Mouse (Mus musculus): ENCODE data around the gene Hist2h2ac. TPM values are rescaled to one million over a fixed set of nuclear protein-coding genes. Genes with fewer than 3 reads are reported as not detected.
"Not testable (repeated sequence)": the region's sequence is repeated elsewhere in the genome, so short reads cannot be mapped to it uniquely, and the experiment has no call there.

The Hist2h2ac gene
- total and polyA plus RNA-seq, 2 experiments from 2014 or later: 2.5 to 913 TPM

DNA sequence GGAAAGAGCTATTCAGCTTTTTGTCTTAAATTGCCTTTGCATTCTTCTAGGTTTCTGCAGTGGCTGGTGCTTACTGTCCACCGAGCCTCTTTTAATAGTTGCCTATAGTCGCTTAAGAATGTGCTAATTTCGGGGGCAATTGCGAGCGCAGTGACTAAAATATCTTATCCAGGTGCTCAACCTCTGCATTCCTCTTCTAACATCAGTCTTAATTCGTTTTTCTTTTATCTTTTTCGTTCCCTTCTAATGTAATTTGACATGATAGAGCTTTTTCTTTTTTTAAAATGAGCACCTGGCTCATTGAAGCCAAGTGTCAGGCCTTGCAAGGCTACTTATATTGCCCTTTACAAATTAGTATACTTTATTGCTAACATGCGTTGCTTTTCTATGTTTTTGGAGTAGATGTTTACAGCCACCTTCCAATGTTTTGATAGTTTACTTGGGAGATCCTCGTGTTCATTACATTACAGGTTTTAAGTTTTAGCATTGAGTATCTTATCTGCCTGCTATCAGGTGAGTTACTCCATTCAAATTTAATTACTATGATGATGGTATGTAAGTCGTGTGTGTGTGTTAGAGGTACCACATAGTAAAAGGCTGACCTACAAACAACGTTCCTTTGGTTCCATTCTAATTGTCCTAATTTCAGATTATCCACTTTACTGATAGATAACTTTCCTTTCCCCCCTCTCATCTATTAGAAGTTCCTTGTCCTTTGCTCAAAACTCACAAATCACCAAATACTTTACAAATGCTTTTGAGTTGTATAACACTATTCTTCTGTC is 26.9 kb upstream of the Hist2h2ac start:
- no peaks in the 10 kb centered on the region for H3K27me3 ChIP-seq (ENCODE audit: control insufficient read depth, insufficient read depth, low read length)
- H3K36me3 ChIP-seq (replicated peaks; ENCODE audit: control insufficient read depth, insufficient read depth, low read length): no peaks in the 10 kb centered on the region
- H3K4me1 ChIP-seq (ENCODE audit: control insufficient read depth, insufficient read depth): peaks cover 38% of the 10 kb centered on the region

DNA sequence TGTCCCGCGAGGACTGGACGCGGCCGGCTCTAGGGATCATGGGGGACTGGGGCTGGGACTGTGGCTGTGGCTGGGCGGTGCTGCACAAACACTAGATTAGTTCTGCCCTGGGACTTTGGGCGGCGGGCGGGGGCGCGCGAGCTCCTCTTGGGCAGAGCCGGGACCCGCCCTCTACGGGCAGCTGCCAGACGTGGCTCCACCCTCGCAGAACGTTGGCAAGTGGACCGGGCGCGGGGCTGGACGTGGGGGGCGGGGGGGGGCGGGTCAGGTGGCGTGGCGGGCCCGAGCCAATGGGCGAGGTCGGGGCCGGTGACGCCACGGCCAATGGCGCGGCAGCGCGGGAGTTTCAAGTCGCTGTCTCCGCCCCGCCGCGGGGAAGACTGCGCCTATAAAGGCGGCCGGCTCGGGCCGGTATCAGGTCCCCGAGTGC is 25.8 kb upstream of the Hist2h2ac start, which contains the start of gene Hist2h3c1:
Gene Hist2h3c1, plus strand, starts transcription at position 259 of the 430 bp plus-strand sequence.
- Histone ChIP-seq H3K4me2 (ENCODE audit: low read depth, low read length) (peak within 1 kb of the TSS; percentile 59), H3K9ac (replicated peaks; ENCODE audit: low read depth, low read length) (peak within 1 kb of the TSS; percentile 64), H3K27ac (ENCODE audit: low read depth) (peak within 1 kb of the TSS; percentile 84), H3K4me3 (ENCODE audit: low read depth, low read length) (peak within 1 kb of the TSS; percentile 44), H3K4me1 (ENCODE audit: control insufficient read depth, insufficient read depth) (peaks cover 38% of the 10 kb centered on the region)
- not testable (repeated sequence) for H3K9me3 ChIP-seq (replicated peaks; ENCODE audit: control insufficient read depth, low read length); DNase-seq (ENCODE audit: low spot score); H3K27me3 ChIP-seq (ENCODE audit: control insufficient read depth, insufficient read depth, low read length); H3K36me3 ChIP-seq (replicated peaks; ENCODE audit: control insufficient read depth, insufficient read depth, low read length)
- ATAC-seq (ENCODE audit: insufficient read depth, low read depth): peak; percentile 91
- 0% methylated on average over 12 of the region's 47 CpGs for WGBS

More for the DNA sequence above, 26.9 kb upstream of the Hist2h2ac start:
- Histone ChIP-seq H3K9me3 (replicated peaks; ENCODE audit: control insufficient read depth, low read length) (no peaks in the 10 kb centered on the region), H3K4me2 (ENCODE audit: low read depth, low read length) (peak overlapping the region; percentile 59), H3K4me3 (ENCODE audit: low read depth, low read length) (peak overlapping the region; percentile 44), H3K27ac (ENCODE audit: low read depth) (peak overlapping the region; percentile 38; the same call in 1 of the 2 replicates), H3K9ac (replicated peaks; ENCODE audit: low read depth, low read length) (peak overlapping the region; percentile 64)
- TF ChIP-seq CTCF (IDR thresholded peaks at IDR 0.05; ENCODE audit: low read depth) (no peak), EP300 (IDR thresholded peaks at IDR 0.05; ENCODE audit: low read depth) (no peak)
- ATAC-seq (ENCODE audit: insufficient read depth, low read depth) (no peak), DNase-seq (ENCODE audit: low spot score) (no peak)
- 9% methylated on average over 11 of the region's 11 CpGs for WGBS

DNA sequence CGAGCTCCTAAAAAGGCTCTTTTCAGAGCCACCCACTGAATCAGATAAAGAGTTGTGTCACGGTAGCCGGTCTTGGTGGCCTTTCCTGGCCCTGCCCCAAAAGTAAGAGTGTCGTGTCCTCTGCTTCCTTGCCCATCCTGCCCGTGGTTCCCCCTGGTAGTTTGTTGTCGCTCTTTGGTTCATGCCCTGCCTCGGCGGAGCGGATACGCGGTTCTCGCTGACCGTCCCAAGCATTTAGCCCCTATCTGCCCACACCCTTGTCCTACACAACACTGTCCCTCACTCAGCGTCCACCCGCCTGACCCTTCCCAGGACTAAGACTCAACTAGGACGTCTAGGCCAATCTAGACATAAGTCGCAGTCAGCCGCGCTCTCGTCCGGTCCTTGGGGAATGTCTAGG is 25.3 kb upstream of the Hist2h2ac start:
- not testable (repeated sequence) for H3K9ac ChIP-seq (replicated peaks; ENCODE audit: low read depth, low read length); H3K9me3 ChIP-seq (replicated peaks; ENCODE audit: control insufficient read depth, low read length); DNase-seq (ENCODE audit: low spot score); ATAC-seq (ENCODE audit: insufficient read depth, low read depth); H3K36me3 ChIP-seq (replicated peaks; ENCODE audit: control insufficient read depth, insufficient read depth, low read length); H3K27me3 ChIP-seq (ENCODE audit: control insufficient read depth, insufficient read depth, low read length); H3K4me2 ChIP-seq (ENCODE audit: low read depth, low read length)
- H3K27ac ChIP-seq (ENCODE audit: low read depth): peak overlapping the region; percentile 84
- WGBS: 0% methylated on average over 10 of the region's 21 CpGs
- peak overlapping the region; percentile 32; the same call in 1 of the 2 replicates for H3K4me3 ChIP-seq (ENCODE audit: low read depth, low read length)
- H3K4me1 ChIP-seq (ENCODE audit: control insufficient read depth, insufficient read depth): peaks cover 41% of the 10 kb centered on the region

DNA sequence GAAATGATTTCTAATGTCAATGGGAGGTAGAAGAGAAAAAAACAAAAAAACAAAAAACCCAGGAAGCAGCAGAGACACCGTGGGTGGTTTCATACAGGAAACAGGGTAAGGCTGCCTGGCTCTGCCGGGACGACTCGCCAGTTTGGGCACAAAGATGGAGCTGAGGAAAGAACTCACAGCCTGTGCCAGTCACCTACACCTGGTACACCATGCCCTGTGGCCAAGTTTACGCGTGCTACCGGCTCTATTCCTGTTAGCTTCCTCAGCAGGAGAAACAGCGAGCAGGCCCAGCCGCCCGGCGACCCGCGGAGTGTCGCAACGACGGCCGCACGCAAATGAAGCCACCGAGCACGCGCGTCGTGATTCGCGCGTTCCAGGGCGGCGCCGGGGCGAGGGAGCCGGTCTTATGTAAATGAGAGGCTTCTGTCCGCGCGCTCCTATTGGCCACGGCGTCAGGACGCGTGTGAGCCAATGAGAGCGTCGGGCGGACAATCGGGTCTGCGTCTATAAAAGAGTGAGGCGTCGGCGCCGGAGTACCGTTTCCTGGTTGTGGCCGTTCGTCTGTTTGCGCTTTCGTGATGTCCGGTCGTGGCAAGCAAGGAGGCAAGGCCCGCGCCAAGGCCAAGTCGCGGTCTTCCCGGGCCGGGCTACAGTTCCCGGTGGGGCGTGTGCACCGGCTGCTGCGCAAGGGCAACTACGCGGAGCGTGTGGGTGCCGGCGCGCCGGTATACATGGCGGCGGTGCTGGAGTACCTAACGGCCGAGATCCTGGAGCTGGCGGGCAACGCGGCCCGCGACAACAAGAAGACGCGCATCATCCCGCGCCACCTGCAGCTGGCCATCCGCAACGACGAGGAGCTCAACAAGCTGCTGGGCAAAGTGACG is 24.6 kb upstream of the Hist2h2ac start, which contains the start of gene Hist2h2aa1:
Gene Hist2h2aa1, plus strand, starts transcription at position 495 of the 884 bp plus-strand sequence.
- Histone ChIP-seq H3K4me1 (ENCODE audit: control insufficient read depth, insufficient read depth) (peaks cover 42% of the 10 kb centered on the region), H3K27ac (ENCODE audit: low read depth) (peak within 1 kb of the TSS; percentile 98), H3K4me2 (ENCODE audit: low read depth, low read length) (peak within 1 kb of the TSS; percentile 64), H3K4me3 (ENCODE audit: low read depth, low read length) (peak within 1 kb of the TSS; percentile 53), H3K9ac (replicated peaks; ENCODE audit: low read depth, low read length) (peak within 1 kb of the TSS; percentile 75)
- DNase-seq (ENCODE audit: low spot score): peak; percentile 66
- H3K36me3 ChIP-seq (replicated peaks; ENCODE audit: control insufficient read depth, insufficient read depth, low read length); H3K27me3 ChIP-seq (ENCODE audit: control insufficient read depth, insufficient read depth, low read length); H3K9me3 ChIP-seq (replicated peaks; ENCODE audit: control insufficient read depth, low read length): not testable (repeated sequence)
- peak; percentile 79 for TF ChIP-seq EP300 (IDR thresholded peaks at IDR 0.05; ENCODE audit: low read depth)
- under 1% methylated on average over 19 of the region's 88 CpGs for WGBS
- ATAC-seq (ENCODE audit: insufficient read depth, low read depth): peak; percentile 83

DNA sequence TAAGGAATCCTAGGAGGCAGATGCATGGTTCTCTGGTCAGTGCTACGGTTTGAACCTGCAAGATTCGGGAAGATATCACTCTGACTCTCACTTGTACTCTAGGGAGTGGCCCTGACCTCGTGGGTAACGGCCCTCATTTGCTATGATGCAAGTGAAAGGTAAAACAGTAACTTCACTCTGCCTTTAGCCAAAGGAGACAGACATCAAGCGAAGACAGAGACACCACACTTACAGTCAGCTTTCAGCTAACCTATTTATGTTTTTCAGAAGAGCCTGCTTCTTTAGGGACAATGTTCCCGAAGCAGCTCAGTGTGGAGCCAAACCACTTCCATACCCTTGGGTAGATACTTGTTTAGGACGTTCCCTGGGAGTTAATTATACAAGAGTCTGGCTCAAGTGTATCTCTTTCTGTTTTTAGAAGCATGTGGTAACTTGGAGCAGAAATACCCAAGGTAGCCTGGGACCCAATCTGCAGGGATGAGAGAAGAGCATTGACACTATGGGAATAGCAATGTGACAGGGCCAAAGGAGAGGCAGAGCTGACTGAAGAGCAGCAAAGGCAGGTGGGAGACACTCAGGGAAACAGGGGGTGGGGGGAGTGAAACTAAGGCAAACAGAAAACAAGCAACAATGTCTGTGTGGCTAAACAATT is 23.4 kb upstream of the Hist2h2ac start:
- no peak for DNase-seq (ENCODE audit: low spot score)
- no peak for TF ChIP-seq EP300 (IDR thresholded peaks at IDR 0.05; ENCODE audit: low read depth)
- TF ChIP-seq CTCF (IDR thresholded peaks at IDR 0.05; ENCODE audit: low read depth): no peak
- ATAC-seq (ENCODE audit: insufficient read depth, low read depth): no peak
- peak overlapping the region; percentile 75 for H3K9ac ChIP-seq (replicated peaks; ENCODE audit: low read depth, low read length)
- no peaks in the 10 kb centered on the region for H3K9me3 ChIP-seq (replicated peaks; ENCODE audit: control insufficient read depth, low read length)
- 68% methylated on average over 7 of the region's 7 CpGs for WGBS
- peak overlapping the region; percentile 53 for H3K4me3 ChIP-seq (ENCODE audit: low read depth, low read length)
- H3K4me1 ChIP-seq (ENCODE audit: control insufficient read depth, insufficient read depth): peaks cover 35% of the 10 kb centered on the region
- H3K27me3 ChIP-seq (ENCODE audit: control insufficient read depth, insufficient read depth, low read length): no peaks in the 10 kb centered on the region
- peak overlapping the region; percentile 98 for H3K27ac ChIP-seq (ENCODE audit: low read depth)
- no peaks in the 10 kb centered on the region for H3K36me3 ChIP-seq (replicated peaks; ENCODE audit: control insufficient read depth, insufficient read depth, low read length)
- peak overlapping the region; percentile 64 for H3K4me2 ChIP-seq (ENCODE audit: low read depth, low read length)

All from heart, postnatal 0 days (tissue).